Mouse (Mus musculus) bone marrow macrophage, adult 2 months (primary cell): ENCODE data around the gene Dupd1.

Experiments
- CTCF ChIP-seq: IDR thresholded peaks from 2 replicates; pipeline ENCODE4 v1.5.1; 2012; ENCODE audit warnings: low read depth, mild to moderate bottlenecking, low read length, moderate library complexity
- POLR2A ChIP-seq: IDR thresholded peaks from 2 replicates; pipeline ENCODE4 v1.6.1; 2012; ENCODE audit warnings: mild to moderate bottlenecking, low read depth, low read length, borderline replicate concordance

- no peak for TF ChIP-seq POLR2A
- TF ChIP-seq CTCF: no peak
These were observed 82.6 kb downstream of the Dupd1 start for GRCm38 (mm10) chr14:21631665-21632200.
